Mouse (Mus musculus) heart, embryonic 13.5 days (tissue): Measurements from ENCODE around the gene Abtb2. TPM values are rescaled to one million over a fixed set of nuclear protein-coding genes. Genes with fewer than 3 reads are reported as not detected.

ENCODE experiments used
- ATAC-seq: fragments of 200-750 bp; cut with Nextera tagmentation; 2 replicates; pipeline ENCODE4 v1.8.0; 2017; ENCODE audit warnings: moderate TSS enrichment; ENCODE audit not compliant: insufficient number of reproducible peaks, low FRiP score, low TSS enrichment; ENCODE audit errors: extremely low read depth
- H3K27ac ChIP-seq: fragments of 300-500 bp; sonication (generic); replicated peaks from 2 replicates; pipeline ENCODE4 v1.5.1; 2015; ENCODE audit warnings: moderate library complexity, mild to moderate bottlenecking, inconsistent platforms
- H3K27me3 ChIP-seq: fragments of 300-500 bp; sonication (generic); replicated peaks from 2 replicates; pipeline ENCODE4 v1.6.1; 2015; ENCODE audit warnings: mild to moderate bottlenecking, inconsistent platforms
- H3K36me3 ChIP-seq: fragments of 300-500 bp; sonication (generic); 2 replicates; pipeline ENCODE4 v1.6.1; 2015; ENCODE audit warnings: mild to moderate bottlenecking, inconsistent platforms
- H3K4me1 ChIP-seq: fragments of 300-500 bp; sonication (generic); 2 replicates; pipeline ENCODE4 v1.6.1; 2015; ENCODE audit warnings: inconsistent platforms
- H3K4me2 ChIP-seq: fragments of 300-500 bp; sonication (generic); 2 replicates; pipeline ENCODE4 v1.6.1; 2015; ENCODE audit warnings: inconsistent platforms, mild to moderate bottlenecking, moderate library complexity
- H3K4me3 ChIP-seq: fragments of 300-500 bp; sonication (generic); 2 replicates; pipeline ENCODE4 v1.5.1; 2015; ENCODE audit warnings: moderate library complexity, mild to moderate bottlenecking, inconsistent platforms
- H3K9ac ChIP-seq: fragments of 300-500 bp; sonication (generic); 2 replicates; pipeline ENCODE4 v1.6.1; 2015; ENCODE audit warnings: inconsistent platforms, mild to moderate bottlenecking, moderate library complexity
- H3K9me3 ChIP-seq: fragments of 300-500 bp; sonication (generic); 2 replicates; pipeline ENCODE4 v1.6.1; 2016; ENCODE audit warnings: inconsistent platforms
- WGBS: fragments of 180-500 bp; shearing (Covaris S2); methylation state at CpG from one replicate; pipeline ENCODE4 v1.1.7; 2015; ENCODE audit warnings: mixed read lengths; 5-methylcytosine and 5-hydroxymethylcytosine counted together
- polyA plus RNA-seq: library from polyadenylated mRNA; unstranded; fragments of >200 nt; fragmentation: Nextera tagmentation; extraction: Ambion mirVana; gene quantifications from 2 replicates; pipeline ENCODE4 v1.2.1, GENCODE M21; 2015

Gene Abtb2
- polyA plus RNA-seq, 1 experiment from 2014 or later: 17.4 TPM

GRCm38 (mm10) chr2:103639701-103640100, 73.6 kb downstream of the Abtb2 start:
- Histone ChIP-seq H3K4me1 (peaks cover 71% of the 10 kb centered on the region), H3K27me3 (no peaks in the 10 kb centered on the region), H3K4me3 (no peak overlapping the region), H3K9ac (no peak overlapping the region), H3K36me3 (no peaks in the 10 kb centered on the region), H3K4me2 (no peak overlapping the region), H3K27ac (no peak overlapping the region; the same call in 1 of the 2 replicates), H3K9me3 (no peaks in the 10 kb centered on the region)
- WGBS: 34% methylated on average over 2 of the region's 2 CpGs
- no peak for ATAC-seq

- Histone ChIP-seq H3K9me3 (no peaks in the 10 kb centered on the region), H3K27ac (peak overlapping the region; percentile 15; the same call in 1 of the 2 replicates), H3K27me3 (no peaks in the 10 kb centered on the region), H3K4me2 (no peak overlapping the region), H3K36me3 (no peaks in the 10 kb centered on the region), H3K9ac (no peak overlapping the region), H3K4me1 (peaks cover 71% of the 10 kb centered on the region), H3K4me3 (no peak overlapping the region)
- ATAC-seq: no peak
- 48% methylated on average over 2 of the region's 2 CpGs for WGBS
Observed at GRCm38 (mm10) chr2:103640861-103641260, 74.8 kb downstream of the Abtb2 start.

GRCm38 (mm10) chr2:103643584-103644211, 77.6 kb downstream of the Abtb2 start:
- WGBS: 61% methylated on average over 4 of the region's 4 CpGs
- H3K4me3 ChIP-seq: no peak overlapping the region
- ATAC-seq: no peak
- peaks cover 57% of the 10 kb centered on the region for H3K4me1 ChIP-seq
- H3K27ac ChIP-seq: peak overlapping the region; percentile 12; the same call in 1 of the 2 replicates
- no peak overlapping the region for H3K4me2 ChIP-seq
- H3K9me3 ChIP-seq: no peaks in the 10 kb centered on the region
- no peaks in the 10 kb centered on the region for H3K27me3 ChIP-seq
- no peaks in the 10 kb centered on the region for H3K36me3 ChIP-seq
- H3K9ac ChIP-seq: 0 out of 2 replicates have a peak overlapping the region, but pooled peaks have one; percentile 25

GRCm38 (mm10) chr2:103644418-103644817, 78.3 kb downstream of the Abtb2 start:
- Histone ChIP-seq H3K36me3 (no peaks in the 10 kb centered on the region), H3K4me1 (peaks cover 55% of the 10 kb centered on the region), H3K27me3 (no peaks in the 10 kb centered on the region), H3K9ac (no peak overlapping the region), H3K9me3 (no peaks in the 10 kb centered on the region), H3K27ac (no peak overlapping the region), H3K4me2 (no peak overlapping the region), H3K4me3 (no peak overlapping the region)
- no peak for ATAC-seq
- 57% methylated on average over 1 of the region's 1 CpGs for WGBS

GRCm38 (mm10) chr2:103650314-103650879, 84.3 kb downstream of the Abtb2 start:
- peak overlapping the region; percentile 62 for H3K27ac ChIP-seq
- no peak for ATAC-seq
- WGBS: 68% methylated on average over 2 of the region's 2 CpGs

GRCm38 (mm10) chr2:103652121-103652520, 86.0 kb downstream of the Abtb2 start:
- no peak for ATAC-seq
- Histone ChIP-seq H3K4me3 (no peak overlapping the region), H3K27me3 (no peaks in the 10 kb centered on the region), H3K9me3 (no peaks in the 10 kb centered on the region), H3K4me1 (peaks cover 71% of the 10 kb centered on the region), H3K4me2 (no peak overlapping the region), H3K27ac (no peak overlapping the region), H3K9ac (no peak overlapping the region), H3K36me3 (no peaks in the 10 kb centered on the region)
- 59% methylated on average over 4 of the region's 4 CpGs for WGBS

More at GRCm38 (mm10) chr2:103650314-103650879, 84.3 kb downstream of the Abtb2 start:
- Histone ChIP-seq H3K4me1 (peaks cover 60% of the 10 kb centered on the region), H3K4me3 (no peak overlapping the region), H3K4me2 (no peak overlapping the region), H3K27me3 (no peaks in the 10 kb centered on the region), H3K36me3 (no peaks in the 10 kb centered on the region), H3K9me3 (no peaks in the 10 kb centered on the region), H3K9ac (no peak overlapping the region)

- peaks cover 83% of the 10 kb centered on the region for H3K4me1 ChIP-seq
- WGBS: 81% methylated on average over 1 of the region's 1 CpGs
- no peaks in the 10 kb centered on the region for H3K27me3 ChIP-seq
Observed at GRCm38 (mm10) chr2:103655037-103655436, 88.9 kb downstream of the Abtb2 start.

GRCm38 (mm10) chr2:103656028-103656427, 89.9 kb downstream of the Abtb2 start:
- Histone ChIP-seq H3K4me1 (peaks cover 84% of the 10 kb centered on the region), H3K4me3 (no peak overlapping the region), H3K36me3 (no peaks in the 10 kb centered on the region), H3K27me3 (no peaks in the 10 kb centered on the region), H3K9me3 (no peaks in the 10 kb centered on the region), H3K27ac (no peak overlapping the region), H3K4me2 (no peak overlapping the region), H3K9ac (peak overlapping the region; percentile 30; the same call in 1 of the 2 replicates)
- no peak for ATAC-seq

More at GRCm38 (mm10) chr2:103655037-103655436, 88.9 kb downstream of the Abtb2 start:
- Histone ChIP-seq H3K4me3 (no peak overlapping the region), H3K4me2 (no peak overlapping the region), H3K36me3 (no peaks in the 10 kb centered on the region), H3K9me3 (no peaks in the 10 kb centered on the region), H3K9ac (no peak overlapping the region), H3K27ac (no peak overlapping the region)
- no peak for ATAC-seq

GRCm38 (mm10) chr2:103659167-103659566, 93.1 kb downstream of the Abtb2 start:
- peaks cover 83% of the 10 kb centered on the region for H3K4me1 ChIP-seq
- H3K9me3 ChIP-seq: no peaks in the 10 kb centered on the region
- no peaks in the 10 kb centered on the region for H3K36me3 ChIP-seq
- 41% methylated on average over 4 of the region's 4 CpGs for WGBS
- H3K9ac ChIP-seq: peak overlapping the region; percentile 34; the same call in 1 of the 2 replicates
- no peaks in the 10 kb centered on the region for H3K27me3 ChIP-seq
- no peak overlapping the region for H3K4me3 ChIP-seq
- 0 out of 2 replicates have a peak overlapping the region, but pooled peaks have one; percentile 21 for H3K27ac ChIP-seq
- no peak overlapping the region for H3K4me2 ChIP-seq
- ATAC-seq: no peak

- Histone ChIP-seq H3K4me2 (no peak overlapping the region), H3K9me3 (no peaks in the 10 kb centered on the region), H3K9ac (peak overlapping the region; percentile 63), H3K36me3 (no peaks in the 10 kb centered on the region), H3K4me1 (peaks cover 75% of the 10 kb centered on the region), H3K27ac (peak overlapping the region; percentile 55), H3K4me3 (no peak overlapping the region), H3K27me3 (no peaks in the 10 kb centered on the region)
- WGBS: 45% methylated on average over 15 of the region's 15 CpGs
- no peak for ATAC-seq
Observed at GRCm38 (mm10) chr2:103659648-103660556, 93.8 kb downstream of the Abtb2 start.

GRCm38 (mm10) chr2:103661696-103662095, 95.6 kb downstream of the Abtb2 start:
- H3K4me1 ChIP-seq: peaks cover 69% of the 10 kb centered on the region
- WGBS: 30% methylated on average over 1 of the region's 1 CpGs
- no peak overlapping the region for H3K4me3 ChIP-seq
- H3K4me2 ChIP-seq: no peak overlapping the region; the same call in 1 of the 2 replicates
- H3K27me3 ChIP-seq: no peaks in the 10 kb centered on the region
- ATAC-seq: no peak
- peak overlapping the region; percentile 64 for H3K9ac ChIP-seq
- peak overlapping the region; percentile 90 for H3K27ac ChIP-seq
- H3K9me3 ChIP-seq: no peaks in the 10 kb centered on the region
- no peaks in the 10 kb centered on the region for H3K36me3 ChIP-seq
